Mouse (Mus musculus): ENCODE results near the gene Als2cr12.
"Not testable (repeated sequence)": the region's sequence is repeated elsewhere in the genome, so short reads cannot be mapped to it uniquely, and the experiment has no call there.

Gene Als2cr12

DNA sequence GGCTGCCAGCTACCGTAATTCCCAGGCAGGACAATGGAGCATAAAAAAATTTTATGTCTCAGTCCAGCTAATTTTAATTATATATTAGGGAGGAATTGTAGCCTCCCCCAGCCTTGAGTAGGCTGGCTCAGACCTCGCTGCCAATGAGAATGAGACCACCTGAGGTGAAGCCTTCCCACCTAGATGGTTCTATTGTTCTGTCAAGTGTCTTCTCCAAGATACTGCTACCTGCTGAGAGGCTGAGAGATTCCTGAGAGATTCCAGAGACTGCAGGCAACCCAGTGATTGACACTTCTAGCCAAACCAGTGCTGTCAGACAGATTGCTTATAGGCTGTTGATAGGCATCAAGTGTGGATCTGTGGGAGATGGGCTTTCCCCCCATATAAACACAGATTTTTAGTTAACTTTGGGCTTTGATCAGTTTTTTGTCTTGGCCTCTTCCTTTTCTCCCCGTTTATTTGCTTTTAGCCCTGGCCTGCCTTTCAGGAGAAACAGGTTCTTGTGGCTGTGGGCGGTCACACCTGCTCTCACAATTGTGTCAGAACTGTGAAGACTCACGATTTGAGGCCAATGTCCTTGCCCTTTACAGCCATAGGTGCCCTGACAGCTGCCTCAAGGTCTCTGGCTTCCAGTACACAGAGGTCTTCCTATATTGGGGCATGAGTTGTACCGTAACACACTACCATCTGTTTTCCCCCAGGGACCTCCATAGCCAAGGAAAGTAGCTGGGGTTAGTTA, 5.6 kb downstream of the Als2cr12 start:
- no peak for DNase-seq (ENCODE audit: low spot score)

- no peak for DNase-seq (ENCODE audit: low spot score)
Measured at GRCm38 (mm10) chr1:58689426-58689825, 6.4 kb downstream of the Als2cr12 start.

DNA sequence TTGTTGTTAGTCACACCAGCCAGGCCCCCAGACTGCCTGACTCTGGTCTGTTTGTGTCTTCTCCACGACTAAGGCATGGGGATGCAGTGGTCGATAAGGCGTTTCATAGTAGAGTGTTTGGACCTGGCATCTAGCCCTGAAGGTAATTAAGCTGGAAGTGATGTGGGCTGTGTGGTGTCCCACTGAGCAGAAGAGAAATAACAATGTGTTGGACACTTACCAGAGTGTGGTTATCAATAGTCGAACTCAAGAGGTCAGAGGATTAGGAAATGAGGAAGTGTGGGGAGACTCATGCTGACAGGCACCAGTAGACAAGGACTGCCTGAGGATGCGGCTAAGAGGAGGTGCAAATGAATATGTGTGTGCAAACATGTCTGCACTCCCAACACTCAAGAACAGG, 17.4 kb downstream of the Als2cr12 start:
- not testable (repeated sequence) for DNase-seq (ENCODE audit: low spot score)

GRCm38 (mm10) chr1:58677575-58677974, 18.2 kb downstream of the Als2cr12 start:
- no peak for DNase-seq (ENCODE audit: low spot score)

GRCm38 (mm10) chr1:58675011-58675410, 20.8 kb downstream of the Als2cr12 start:
- no peak for DNase-seq (ENCODE audit: low spot score)

GRCm38 (mm10) chr1:58672116-58672515, 23.7 kb downstream of the Als2cr12 start:
- DNase-seq (ENCODE audit: low spot score): no peak

DNA sequence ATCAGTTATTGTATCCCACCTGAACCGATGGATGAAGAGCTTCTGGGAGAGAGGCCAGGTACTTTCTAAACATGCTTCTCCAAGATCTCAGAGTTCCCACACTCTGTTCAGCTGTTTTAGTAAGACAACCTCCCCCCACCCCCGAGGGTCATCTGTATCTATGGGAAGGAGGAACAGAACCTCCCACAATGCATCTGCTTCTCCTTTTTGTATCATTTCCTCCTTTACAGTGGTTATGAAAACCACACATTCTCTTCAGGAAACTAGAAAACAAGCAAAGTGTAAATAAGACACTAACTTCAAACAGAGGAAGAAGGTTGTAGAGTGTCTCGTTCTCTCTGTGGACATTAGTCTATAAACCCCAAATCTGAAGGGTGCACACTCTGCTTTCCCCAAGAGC, 26.2 kb downstream of the Als2cr12 start:
- not testable (repeated sequence) for DNase-seq (ENCODE audit: low spot score)

DNA sequence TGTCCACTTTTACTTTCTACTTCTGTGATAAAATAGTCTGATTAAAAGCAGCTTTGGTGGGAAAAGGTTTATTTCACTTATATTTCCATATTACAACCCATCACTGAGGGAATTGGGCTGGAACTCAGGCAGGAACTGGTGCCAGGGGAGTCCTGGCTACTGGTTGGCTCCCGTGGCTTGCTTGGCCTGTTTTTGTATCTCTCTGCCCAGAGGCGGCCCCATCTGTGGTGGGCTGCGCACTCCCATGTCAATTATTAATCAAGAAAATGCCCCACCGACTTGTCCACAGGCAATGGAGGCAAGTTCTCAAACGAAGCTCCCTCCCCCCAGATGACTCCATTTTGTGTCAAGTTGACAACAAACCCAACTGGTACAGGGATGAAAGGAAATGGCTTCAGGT, 27.6 kb downstream of the Als2cr12 start:
- DNase-seq (ENCODE audit: low spot score): no peak

- not testable (repeated sequence) for DNase-seq (ENCODE audit: low spot score)
Measured at GRCm38 (mm10) chr1:58663365-58663764, 32.4 kb downstream of the Als2cr12 start.

- not testable (repeated sequence) for DNase-seq (ENCODE audit: low spot score)
Measured at GRCm38 (mm10) chr1:58662671-58663070, 33.1 kb downstream of the Als2cr12 start.

GRCm38 (mm10) chr1:58652480-58653403, 43.0 kb downstream of the Als2cr12 start:
- DNase-seq (ENCODE audit: low spot score): peak; percentile 17

DNA sequence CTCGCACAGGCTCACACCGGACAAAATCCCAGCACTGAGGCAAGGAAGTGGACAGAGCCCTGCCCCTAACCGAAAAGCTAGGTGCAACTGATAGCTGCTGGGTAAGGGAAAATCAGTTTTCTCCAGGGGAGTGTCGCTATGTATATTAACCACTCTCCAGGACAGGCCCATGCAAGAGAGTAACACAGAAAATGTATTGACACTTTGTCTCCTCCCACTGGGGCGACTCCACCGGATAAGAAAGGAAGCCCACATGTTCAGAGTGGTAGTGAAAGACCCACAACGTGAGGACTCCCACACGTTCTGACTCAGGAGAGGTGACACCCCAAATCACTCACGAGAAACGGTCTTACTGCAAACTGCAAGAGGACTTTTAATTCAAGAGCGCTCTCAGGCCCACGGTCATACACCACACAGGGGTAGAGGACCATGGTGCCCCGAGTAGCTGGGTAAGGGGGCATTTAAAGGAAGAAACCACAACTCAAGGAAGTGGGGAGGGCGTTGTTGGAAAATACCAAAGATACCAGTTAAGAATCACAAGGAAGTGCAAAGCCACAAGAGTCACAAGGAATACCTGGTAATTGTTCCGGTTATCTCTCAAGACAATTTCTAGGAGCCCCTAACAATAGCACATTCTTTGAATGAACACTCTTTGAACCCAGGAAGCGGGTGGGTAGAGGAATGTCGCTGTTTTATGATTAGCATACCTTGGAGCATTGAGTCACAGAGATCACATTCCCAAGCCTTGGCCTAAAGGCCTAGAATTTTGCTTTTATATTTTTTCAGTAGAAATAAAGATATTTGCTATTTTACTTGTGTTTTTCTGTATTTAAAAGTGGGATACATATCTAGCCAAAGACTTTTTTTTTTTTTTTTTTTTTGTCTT, 44.0 kb downstream of the Als2cr12 start:
- not testable (repeated sequence) for DNase-seq (ENCODE audit: low spot score)

GRCm38 (mm10) chr1:58628847-58629246, 66.9 kb downstream of the Als2cr12 start:
- DNase-seq (ENCODE audit: low spot score): not testable (repeated sequence)

- DNase-seq (ENCODE audit: low spot score): no peak
Measured at GRCm38 (mm10) chr1:58621996-58622748, 73.6 kb downstream of the Als2cr12 start.

GRCm38 (mm10) chr1:58621251-58621650, 74.5 kb downstream of the Als2cr12 start:
- no peak for DNase-seq (ENCODE audit: low spot score)

- no peak for DNase-seq (ENCODE audit: low spot score)
Measured at GRCm38 (mm10) chr1:58618766-58619165, 77.0 kb downstream of the Als2cr12 start.

DNA sequence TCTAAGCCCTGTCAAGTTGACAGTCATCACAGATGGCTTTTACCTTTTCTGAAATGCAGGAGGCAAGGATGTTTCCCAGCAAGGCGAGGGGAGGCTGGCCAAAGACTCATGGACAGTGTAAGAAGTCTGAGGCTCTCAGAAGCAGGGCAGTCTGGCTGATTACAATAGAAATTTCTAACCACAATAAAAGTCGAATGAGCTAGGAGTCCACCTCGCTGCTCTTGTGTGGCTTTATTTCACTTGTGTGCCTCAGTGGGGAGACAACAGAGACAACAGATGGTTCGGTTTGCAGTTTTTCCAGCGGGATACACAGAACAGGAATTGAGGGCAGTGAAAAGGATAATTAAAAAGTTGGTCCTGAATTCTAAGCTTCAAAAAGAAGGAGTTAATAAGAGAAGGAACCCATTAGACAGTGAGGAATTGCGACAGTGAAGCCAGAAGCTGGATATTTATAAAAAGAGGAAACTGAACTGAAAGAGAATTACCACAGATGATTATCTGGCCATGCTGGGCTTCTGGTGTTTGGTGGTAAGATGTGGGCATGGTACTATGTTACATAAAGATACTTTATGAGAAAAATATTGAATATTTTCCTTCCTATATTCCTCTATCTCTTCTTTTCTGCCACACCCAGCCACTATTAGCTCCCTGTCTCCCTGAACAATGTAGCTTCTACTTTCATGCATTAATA, 77.7 kb downstream of the Als2cr12 start:
- DNase-seq (ENCODE audit: low spot score): no peak

GRCm38 (mm10) chr1:58617076-58617475, 78.7 kb downstream of the Als2cr12 start:
- no peak for DNase-seq (ENCODE audit: low spot score)

DNA sequence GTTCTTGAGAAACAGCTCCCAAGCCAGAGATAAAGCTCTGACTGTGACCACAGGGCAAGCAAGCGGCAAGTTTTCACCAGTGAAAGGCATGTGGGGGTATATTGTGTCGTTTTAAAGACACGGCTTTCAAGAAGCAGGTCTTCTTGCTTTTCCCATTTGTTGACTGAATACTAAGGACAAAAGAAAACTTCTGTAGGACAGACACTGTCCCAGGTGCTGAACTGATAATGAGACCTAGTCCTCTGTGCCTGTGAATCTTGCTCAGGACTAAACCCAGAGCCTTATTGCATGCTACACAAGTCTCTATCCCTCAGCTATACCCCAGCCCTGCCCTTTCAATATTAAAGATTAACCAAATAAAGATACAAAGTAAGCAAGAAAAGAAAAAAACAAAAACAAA, 79.6 kb downstream of the Als2cr12 start:
- DNase-seq (ENCODE audit: low spot score): no peak

DNA sequence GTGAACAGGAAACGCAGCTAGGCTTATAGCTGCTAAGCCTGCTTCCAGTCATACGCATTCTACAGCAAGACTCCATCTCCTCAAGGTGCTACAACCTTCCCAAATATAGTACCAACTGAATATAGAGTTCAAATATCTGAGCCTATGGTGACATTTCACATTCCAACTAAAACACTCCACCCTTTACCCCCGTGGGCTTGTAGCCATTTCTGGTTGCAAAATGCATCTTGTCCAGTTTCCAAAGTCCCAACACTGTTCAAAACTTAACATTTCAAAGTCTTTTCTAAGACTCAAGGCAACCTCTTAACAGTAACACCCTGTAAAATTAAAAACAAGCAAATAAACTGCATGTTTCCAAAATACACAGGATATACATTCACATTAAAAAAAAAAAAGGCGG, 80.6 kb downstream of the Als2cr12 start:
- DNase-seq (ENCODE audit: low spot score): no peak

GRCm38 (mm10) chr1:58614424-58614823, 81.4 kb downstream of the Als2cr12 start:
- DNase-seq (ENCODE audit: low spot score): peak; percentile 51
